Mouse (Mus musculus) forebrain, embryonic 14.5 days (tissue): ENCODE data around the gene Olfr843. TPM values are rescaled to one million over a fixed set of nuclear protein-coding genes. Genes with fewer than 3 reads are reported as not detected.

Experiments
- ATAC-seq: fragments of 200-750 bp; cut with Nextera tagmentation; 2 replicates; pipeline ENCODE4 v1.8.0; 2017; ENCODE audit warnings: mild to moderate bottlenecking, moderate library complexity
- DNase-seq: peaks from one replicate; pipeline ENCODE4 v3.0.0-alpha.2; 2015; ENCODE audit warnings: low spot score
- H3K27ac ChIP-seq: fragments of 300-500 bp; sonication (generic); 2 replicates; pipeline ENCODE4 v1.5.1; 2014; ENCODE audit warnings: low read depth, mild to moderate bottlenecking, control low read depth, low read length, moderate library complexity
- H3K27me3 ChIP-seq: fragments of 300-500 bp; sonication (generic); replicated peaks from 2 replicates; pipeline ENCODE4 v1.6.1; 2014; ENCODE audit warnings: low read length, control low read depth, mixed read lengths; ENCODE audit not compliant: control insufficient read depth, insufficient read depth
- H3K36me3 ChIP-seq: fragments of 300-500 bp; sonication (generic); 2 replicates; pipeline ENCODE4 v1.6.1; 2014; ENCODE audit warnings: low read length, control low read depth; ENCODE audit not compliant: control insufficient read depth, insufficient read depth
- H3K4me1 ChIP-seq: fragments of 300-500 bp; sonication (generic); 2 replicates; pipeline ENCODE4 v1.6.1; 2014; ENCODE audit warnings: antibody characterized with exemption, low read length, control low read depth; ENCODE audit not compliant: control insufficient read depth, insufficient read depth
- H3K4me2 ChIP-seq: fragments of 300-500 bp; sonication (generic); 2 replicates; pipeline ENCODE4 v1.6.1; 2014; ENCODE audit warnings: mild to moderate bottlenecking, control low read depth, low read length
- H3K4me3 ChIP-seq: fragments of 300-500 bp; sonication (generic); 2 replicates; pipeline ENCODE4 v1.5.1; 2014; ENCODE audit warnings: low read depth, low read length, control low read depth
- H3K9ac ChIP-seq: fragments of 300-500 bp; sonication (generic); 2 replicates; pipeline ENCODE4 v1.6.1; 2014; ENCODE audit warnings: mild to moderate bottlenecking, low read length, control low read depth, moderate library complexity
- H3K9me3 ChIP-seq: fragments of 300-500 bp; sonication (generic); replicated peaks from 2 replicates; pipeline ENCODE4 v1.6.1; 2016; ENCODE audit warnings: low read length, control low read depth, mixed read lengths; ENCODE audit not compliant: control insufficient read depth
- WGBS: fragments of 180-500 bp; shearing (Covaris S2); extraction: QIAGEN DNeasy Blood & Tissue Kit; methylation state at CpG from one replicate; pipeline ENCODE4 v1.1.7; 2014; 5-methylcytosine and 5-hydroxymethylcytosine counted together
- polyA plus RNA-seq: library from polyadenylated mRNA; unstranded; fragments of >200 nt; fragmentation: Nextera tagmentation; extraction: Ambion mirVana; gene quantifications from 2 replicates; pipeline ENCODE4 v1.2.1, GENCODE M21; 2014

The Olfr843 gene
- polyA plus RNA-seq = not detected in 2 replicates

GRCm38 (mm10) chr9:19251887-19252286 lies at the start of gene Olfr843:
Olfr843 (minus strand) TSS chr9:19251987.
- Histone ChIP-seq H3K4me3 (no peak within 1 kb of the TSS), H3K27ac (no peak within 1 kb of the TSS), H3K4me2 (no peak within 1 kb of the TSS), H3K4me1 (no peaks in the 10 kb centered on the region), H3K36me3 (no peaks in the 10 kb centered on the region), H3K9ac (no peak within 1 kb of the TSS), H3K9me3 (no peaks in the 10 kb centered on the region), H3K27me3 (no peaks in the 10 kb centered on the region)
- DNase-seq (no peak), ATAC-seq (no peak)
- WGBS = 88% methylated on average over 2 of the region's 2 CpGs

Other genes with a start within 250 kb of the Olfr843 start
- gene Olfr835, start 219.3 kb downstream of the Olfr843 start, polyA plus RNA-seq = not detected in 2 replicates
- gene Olfr836, start 131.6 kb downstream of the Olfr843 start, polyA plus RNA-seq = not detected in 2 replicates
- not detected in 2 replicates for gene Olfr837, start 115.7 kb downstream of the Olfr843 start, polyA plus RNA-seq
- gene Olfr839-ps1, start 74.7 kb downstream of the Olfr843 start, polyA plus RNA-seq = not detected in 2 replicates
- gene Olfr844, start 64.4 kb upstream of the Olfr843 start, polyA plus RNA-seq = not detected in 2 replicates
- gene Olfr845, start 84.5 kb upstream of the Olfr843 start, polyA plus RNA-seq = not detected in 2 replicates
- not detected in 2 replicates for gene Olfr846, start 112.0 kb upstream of the Olfr843 start, polyA plus RNA-seq
- not detected in 2 replicates for gene Olfr847, start 126.7 kb upstream of the Olfr843 start, polyA plus RNA-seq
- gene Olfr849, start 188.3 kb upstream of the Olfr843 start, polyA plus RNA-seq = not detected in 2 replicates
- not detected in 2 replicates for gene Olfr850, start 226.3 kb upstream of the Olfr843 start, polyA plus RNA-seq
- not detected in 2 replicates for gene Olfr851, start 241.3 kb upstream of the Olfr843 start, polyA plus RNA-seq